Mouse (Mus musculus): ENCODE results near the gene Notch2. TPM values are rescaled to one million over a fixed set of nuclear protein-coding genes. Genes with fewer than 3 reads are reported as not detected.

Notch2 gene
- polyA plus RNA-seq, 1 experiment = 49.4 TPM

DNA sequence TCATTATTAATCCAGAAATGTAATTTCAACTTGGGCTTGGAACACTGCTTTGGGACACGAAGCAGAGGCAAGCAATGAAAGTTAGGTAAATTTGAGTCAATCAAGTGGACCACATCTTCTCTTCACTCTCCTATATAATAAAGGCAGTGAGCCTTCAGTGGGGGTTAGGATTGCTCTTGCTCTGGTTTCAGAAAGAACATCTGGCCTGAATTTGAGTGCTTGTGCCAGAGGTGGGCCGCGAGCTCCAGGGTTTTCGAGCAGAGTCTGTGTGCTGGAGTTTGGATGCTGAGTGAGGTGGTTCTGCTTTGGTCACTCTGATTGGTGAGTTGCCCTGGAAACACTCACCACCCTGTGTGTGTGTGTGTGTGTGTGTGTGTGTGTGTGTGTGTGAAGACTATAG lies 73.1 kb downstream of the Notch2 start:
- Histone ChIP-seq H3K4me1 (ENCODE audit: control insufficient read depth, insufficient read depth, low read length) (peaks cover 31% of the 10 kb centered on the region), H3K4me3 (ENCODE audit: insufficient read depth, low read length) (no peak overlapping the region), H3K27ac (ENCODE audit: insufficient read depth, low read length) (peak overlapping the region; percentile 63; the same call in 1 of the 2 replicates)
- TF ChIP-seq POLR2A (IDR thresholded peaks at IDR 0.05; ENCODE audit: low read depth, low read length) (no peak), CTCF (IDR thresholded peaks at IDR 0.05; ENCODE audit: borderline replicate concordance, insufficient read depth, low read length) (no peak)

DNA sequence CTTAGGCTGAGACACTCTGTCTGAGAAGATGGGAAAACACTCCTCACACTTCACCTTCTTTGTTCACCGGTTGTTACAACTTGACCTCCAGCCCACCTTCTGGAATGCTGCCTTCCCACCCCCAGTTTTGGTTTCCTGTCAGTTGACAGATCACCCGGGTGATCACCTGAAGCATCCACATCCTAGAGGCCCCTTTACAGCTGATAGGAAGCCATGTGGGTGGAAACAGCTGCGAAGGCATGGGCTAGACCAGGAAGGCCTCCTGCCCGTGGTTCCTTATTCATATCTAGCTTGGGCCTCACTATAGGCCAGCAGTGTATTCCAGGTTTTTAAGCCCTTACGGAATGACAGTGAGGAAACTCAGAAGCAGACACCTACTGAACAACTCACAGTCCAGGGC lies 73.5 kb downstream of the Notch2 start:
- peaks cover 31% of the 10 kb centered on the region for H3K4me1 ChIP-seq (ENCODE audit: control insufficient read depth, insufficient read depth, low read length)
- TF ChIP-seq CTCF (IDR thresholded peaks at IDR 0.05; ENCODE audit: borderline replicate concordance, insufficient read depth, low read length) = no peak
- TF ChIP-seq POLR2A (IDR thresholded peaks at IDR 0.05; ENCODE audit: low read depth, low read length) = no peak

DNA sequence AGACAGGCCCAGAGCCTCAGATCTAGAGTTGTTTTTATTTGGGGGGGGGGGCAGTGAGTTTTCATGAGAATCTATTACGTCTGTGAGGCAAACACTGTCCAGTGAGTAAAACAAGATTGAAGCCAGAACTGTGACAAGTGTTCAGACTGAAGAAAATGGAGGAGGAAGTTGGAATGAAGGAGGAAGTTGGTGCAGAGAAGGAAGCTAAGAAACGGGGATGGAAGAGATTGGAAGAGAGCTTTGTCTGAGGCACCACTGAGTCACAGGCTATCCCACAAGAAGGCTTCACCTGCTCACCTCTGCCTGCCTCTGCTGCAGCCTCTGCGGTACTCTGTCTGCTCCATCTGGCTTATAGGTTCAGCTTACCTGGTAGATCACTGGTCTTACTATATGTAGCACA lies 74.2 kb downstream of the Notch2 start:
- no peak overlapping the region for H3K4me3 ChIP-seq (ENCODE audit: insufficient read depth, low read length)
- TF ChIP-seq POLR2A (IDR thresholded peaks at IDR 0.05; ENCODE audit: low read depth, low read length) (no peak), CTCF (IDR thresholded peaks at IDR 0.05; ENCODE audit: borderline replicate concordance, insufficient read depth, low read length) (no peak)
- H3K4me1 ChIP-seq (ENCODE audit: control insufficient read depth, insufficient read depth, low read length) = peaks cover 31% of the 10 kb centered on the region
- no peak overlapping the region for H3K27ac ChIP-seq (ENCODE audit: insufficient read depth, low read length)

More for the DNA sequence above, 73.5 kb downstream of the Notch2 start:
- H3K27ac ChIP-seq (ENCODE audit: insufficient read depth, low read length) = peak overlapping the region; percentile 63; the same call in 1 of the 2 replicates
- no peak overlapping the region for H3K4me3 ChIP-seq (ENCODE audit: insufficient read depth, low read length)

DNA sequence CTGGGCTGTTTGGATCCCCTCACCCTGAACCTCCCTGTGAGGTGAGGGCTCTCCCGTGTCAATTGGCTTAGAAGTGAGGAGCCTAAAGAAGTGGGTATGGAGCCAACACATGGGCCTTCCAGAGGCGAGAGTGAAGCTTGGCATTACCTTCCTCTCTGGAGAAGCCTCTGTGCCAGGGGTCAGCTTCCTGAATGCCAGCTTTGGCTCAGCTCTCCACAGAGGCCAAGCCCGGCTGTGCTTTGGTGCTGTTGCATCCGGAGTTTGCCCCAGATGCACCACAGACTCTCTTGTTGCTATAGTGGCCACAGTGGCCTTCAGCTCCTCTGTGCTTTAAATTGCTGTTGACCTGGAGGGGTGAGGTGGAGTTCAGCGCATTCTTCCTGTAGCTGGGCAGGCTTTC lies 76.4 kb downstream of the Notch2 start:
- H3K27ac ChIP-seq (ENCODE audit: insufficient read depth, low read length) = no peak overlapping the region
- H3K4me3 ChIP-seq (ENCODE audit: insufficient read depth, low read length) = no peak overlapping the region
- TF ChIP-seq POLR2A (IDR thresholded peaks at IDR 0.05; ENCODE audit: low read depth, low read length) (no peak), CTCF (IDR thresholded peaks at IDR 0.05; ENCODE audit: borderline replicate concordance, insufficient read depth, low read length) (no peak)
- peaks cover 34% of the 10 kb centered on the region for H3K4me1 ChIP-seq (ENCODE audit: control insufficient read depth, insufficient read depth, low read length)

DNA sequence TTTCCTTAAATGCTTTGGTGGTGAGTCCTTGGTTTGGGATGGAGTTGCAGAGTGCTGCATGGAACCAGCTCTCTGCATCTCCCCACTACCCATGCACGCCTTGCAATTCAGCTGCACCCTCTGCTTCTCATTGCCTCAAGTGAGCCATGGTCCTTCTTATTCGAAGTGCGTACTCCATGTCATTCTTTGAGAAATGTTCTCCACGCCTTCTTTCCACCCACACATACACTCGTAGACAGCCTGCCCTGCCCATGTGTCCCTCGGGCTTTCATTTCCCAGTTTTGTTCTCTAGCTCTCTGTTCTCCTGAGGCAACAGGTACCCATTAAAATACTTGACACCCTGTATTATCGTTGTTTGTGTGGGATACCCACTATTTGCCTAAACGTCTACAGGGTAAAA lies 76.8 kb downstream of the Notch2 start:
- Histone ChIP-seq H3K27ac (ENCODE audit: insufficient read depth, low read length) (no peak overlapping the region), H3K4me1 (ENCODE audit: control insufficient read depth, insufficient read depth, low read length) (peaks cover 35% of the 10 kb centered on the region), H3K4me3 (ENCODE audit: insufficient read depth, low read length) (no peak overlapping the region)
- TF ChIP-seq CTCF (IDR thresholded peaks at IDR 0.05; ENCODE audit: borderline replicate concordance, insufficient read depth, low read length) (no peak), POLR2A (IDR thresholded peaks at IDR 0.05; ENCODE audit: low read depth, low read length) (no peak)

DNA sequence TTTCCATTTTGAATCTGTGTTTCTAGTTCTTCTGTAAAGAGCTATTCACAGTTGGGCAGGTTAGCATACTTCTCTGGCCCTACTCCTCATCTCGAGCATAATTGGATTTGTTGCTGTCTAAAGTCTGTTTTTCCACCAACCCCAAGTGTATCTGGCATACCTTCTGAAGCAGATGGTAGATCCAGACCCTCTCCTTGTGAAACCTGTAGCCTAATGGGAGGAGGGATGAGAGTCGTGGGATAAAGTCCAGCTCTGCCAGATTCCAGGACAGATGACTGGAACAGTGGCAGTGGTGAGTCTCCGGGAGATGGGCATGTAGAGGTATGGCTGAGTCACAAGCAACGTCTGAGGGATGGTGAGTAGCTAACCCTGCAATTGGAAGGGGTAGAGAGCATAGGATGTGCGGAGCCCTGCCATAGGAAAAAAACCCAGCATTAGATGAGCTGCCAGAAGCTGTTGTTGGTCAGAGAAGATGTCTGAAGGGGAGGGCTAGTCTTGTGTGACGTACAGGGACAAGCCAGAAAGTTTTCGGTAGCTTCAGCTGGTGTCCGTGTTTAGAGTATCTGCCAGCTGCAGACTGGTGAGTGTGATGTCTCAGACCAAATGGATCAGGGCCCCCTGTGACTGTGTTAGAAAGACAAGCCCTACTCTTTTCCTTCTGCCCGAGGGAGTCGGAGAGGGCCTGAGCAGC lies 79.5 kb downstream of the Notch2 start:
- no peak for TF ChIP-seq CTCF (IDR thresholded peaks at IDR 0.05; ENCODE audit: borderline replicate concordance, insufficient read depth, low read length)
- no peak for TF ChIP-seq POLR2A (IDR thresholded peaks at IDR 0.05; ENCODE audit: low read depth, low read length)
- H3K27ac ChIP-seq (ENCODE audit: insufficient read depth, low read length) = no peak overlapping the region
- H3K4me3 ChIP-seq (ENCODE audit: insufficient read depth, low read length) = no peak overlapping the region
- peaks cover 22% of the 10 kb centered on the region for H3K4me1 ChIP-seq (ENCODE audit: control insufficient read depth, insufficient read depth, low read length)

DNA sequence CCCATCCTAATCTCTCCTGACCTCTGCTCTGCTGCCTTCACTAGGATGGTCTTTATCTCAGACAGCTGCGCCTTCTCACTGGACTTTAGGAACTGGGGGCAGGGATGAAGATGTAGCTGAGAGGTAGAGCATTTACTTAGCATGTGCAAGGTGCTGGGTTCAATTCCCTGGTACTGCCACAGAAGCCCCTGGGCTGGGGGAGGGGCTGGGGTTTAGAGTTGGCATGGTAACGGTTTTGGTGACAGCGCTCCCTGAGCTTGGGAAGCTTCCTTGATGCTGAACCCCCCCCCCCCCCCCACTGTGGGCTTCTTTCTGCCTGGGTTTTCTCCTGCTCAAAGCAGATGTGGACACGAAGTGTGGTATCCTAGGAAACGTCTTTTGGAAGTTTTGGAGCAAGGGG lies 80.6 kb downstream of the Notch2 start:
- Histone ChIP-seq H3K4me1 (ENCODE audit: control insufficient read depth, insufficient read depth, low read length) (peaks cover 22% of the 10 kb centered on the region), H3K27ac (ENCODE audit: insufficient read depth, low read length) (no peak overlapping the region)

DNA sequence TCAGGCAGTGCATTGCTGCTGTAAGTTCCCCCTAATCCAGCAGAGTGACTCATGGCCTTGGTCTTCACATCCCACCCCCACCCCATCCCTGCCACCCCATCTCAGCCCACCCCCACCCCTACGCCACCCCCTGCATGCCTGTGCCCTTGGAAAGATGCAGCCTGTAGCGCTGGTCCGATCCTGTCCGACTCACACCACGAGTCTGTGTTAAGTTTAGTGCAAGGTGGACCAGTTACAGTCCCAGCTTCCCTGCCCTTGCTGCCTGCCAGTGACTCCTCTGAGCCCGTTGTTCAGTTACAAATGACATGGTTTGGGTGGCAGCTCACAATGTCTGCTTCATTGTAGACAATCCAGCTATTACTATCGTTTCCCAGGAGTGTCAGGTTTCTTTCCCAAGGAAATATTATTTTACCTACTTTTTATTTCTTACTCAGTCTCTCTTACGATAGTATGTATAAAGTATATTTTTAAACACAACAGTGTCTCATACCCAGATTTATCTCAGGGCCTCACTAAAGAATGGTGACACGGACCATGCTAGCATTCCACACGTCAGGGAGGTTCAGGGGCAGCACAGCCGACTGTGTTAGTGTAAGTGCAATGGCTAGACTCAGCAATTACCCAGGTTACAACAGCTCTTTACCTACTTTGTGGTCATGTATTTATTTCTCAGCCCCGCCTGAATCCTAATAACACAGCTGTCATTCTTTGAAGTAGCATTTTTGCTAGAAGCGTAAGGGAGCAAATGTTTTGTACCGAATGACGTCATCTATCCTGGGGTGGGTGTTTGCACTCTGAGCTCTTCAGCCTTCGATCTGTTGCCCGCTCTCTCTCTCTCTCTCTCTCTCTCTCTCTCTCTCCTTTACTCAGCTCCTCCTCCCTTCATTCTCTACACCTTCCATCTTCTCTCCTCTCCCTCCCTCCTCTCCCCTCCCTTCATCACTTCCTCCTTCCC lies 81.6 kb downstream of the Notch2 start:
- no peak overlapping the region for H3K4me3 ChIP-seq (ENCODE audit: insufficient read depth, low read length)
- peaks cover 19% of the 10 kb centered on the region for H3K4me1 ChIP-seq (ENCODE audit: control insufficient read depth, insufficient read depth, low read length)
- no peak for TF ChIP-seq CTCF (IDR thresholded peaks at IDR 0.05; ENCODE audit: borderline replicate concordance, insufficient read depth, low read length)
- no peak for TF ChIP-seq POLR2A (IDR thresholded peaks at IDR 0.05; ENCODE audit: low read depth, low read length)
- H3K27ac ChIP-seq (ENCODE audit: insufficient read depth, low read length) = no peak overlapping the region

More for the DNA sequence above, 80.6 kb downstream of the Notch2 start:
- no peak overlapping the region for H3K4me3 ChIP-seq (ENCODE audit: insufficient read depth, low read length)
- no peak for TF ChIP-seq POLR2A (IDR thresholded peaks at IDR 0.05; ENCODE audit: low read depth, low read length)
- TF ChIP-seq CTCF (IDR thresholded peaks at IDR 0.05; ENCODE audit: borderline replicate concordance, insufficient read depth, low read length) = no peak

DNA sequence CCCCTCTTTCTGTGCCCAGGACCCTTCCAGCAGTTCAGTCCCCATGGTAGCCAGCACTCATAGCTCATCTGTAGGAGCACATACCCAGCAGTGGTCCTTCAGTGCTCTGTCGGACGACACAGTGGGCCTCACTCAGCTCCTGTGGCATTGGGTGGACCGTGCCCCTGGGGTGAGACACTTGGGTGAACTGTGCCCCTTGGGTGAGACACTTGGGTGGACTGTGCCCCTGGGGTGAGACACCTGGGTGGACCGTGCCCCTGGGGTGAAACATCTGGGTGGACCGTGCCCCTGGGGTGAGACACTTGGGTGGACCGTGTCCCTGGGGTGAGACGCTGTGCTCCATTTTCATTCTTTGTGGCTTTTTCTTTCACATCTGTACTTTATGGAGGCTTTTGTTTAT lies 83.7 kb downstream of the Notch2 start:
- TF ChIP-seq CTCF (IDR thresholded peaks at IDR 0.05; ENCODE audit: borderline replicate concordance, insufficient read depth, low read length) (no peak), POLR2A (IDR thresholded peaks at IDR 0.05; ENCODE audit: low read depth, low read length) (no peak)
- Histone ChIP-seq H3K27ac (ENCODE audit: insufficient read depth, low read length) (no peak overlapping the region), H3K4me3 (ENCODE audit: insufficient read depth, low read length) (no peak overlapping the region), H3K4me1 (ENCODE audit: control insufficient read depth, insufficient read depth, low read length) (peaks cover 14% of the 10 kb centered on the region)

DNA sequence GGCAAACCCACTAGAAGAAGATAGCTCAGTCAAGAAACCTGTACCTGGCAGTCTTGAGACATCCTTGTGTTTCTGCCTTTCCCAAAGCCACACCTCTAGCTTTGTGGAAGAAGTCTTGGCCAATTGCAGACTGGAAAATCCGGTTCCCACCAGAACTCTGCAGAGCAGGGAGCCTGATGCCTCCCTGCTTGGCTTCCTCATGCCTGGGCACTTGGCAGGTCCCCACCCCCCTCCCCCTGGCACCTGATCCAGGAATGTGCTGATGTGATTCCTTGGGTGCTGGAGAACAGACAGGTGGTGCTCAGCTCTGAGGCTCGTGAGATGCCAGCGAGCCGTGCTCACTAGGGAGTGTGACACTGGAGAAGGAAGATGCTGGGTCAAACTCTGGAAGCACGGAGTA lies 85.3 kb downstream of the Notch2 start:
- H3K4me3 ChIP-seq (ENCODE audit: insufficient read depth, low read length) = no peak overlapping the region
- no peak overlapping the region for H3K27ac ChIP-seq (ENCODE audit: insufficient read depth, low read length)
- peaks cover 13% of the 10 kb centered on the region for H3K4me1 ChIP-seq (ENCODE audit: control insufficient read depth, insufficient read depth, low read length)
- no peak for TF ChIP-seq POLR2A (IDR thresholded peaks at IDR 0.05; ENCODE audit: low read depth, low read length)
- no peak for TF ChIP-seq CTCF (IDR thresholded peaks at IDR 0.05; ENCODE audit: borderline replicate concordance, insufficient read depth, low read length)
